Mouse (Mus musculus) cerebellum, adult 8-10 months (tissue): Measurements from ENCODE around the gene Slc16a14.

Experiments used
- DNase-seq: peaks from one replicate; pipeline ENCODE4 v3.0.0; 2022

Gene Slc16a14

GRCm38 (mm10) chr1:84910177-84910804 lies 24.6 kb downstream of the Slc16a14 start:
- DNase-seq, result no peak

GRCm38 (mm10) chr1:84904467-84904866 lies 30.5 kb downstream of the Slc16a14 start:
- no peak for DNase-seq

GRCm38 (mm10) chr1:84899156-84899555 lies 35.8 kb downstream of the Slc16a14 start:
- no peak for DNase-seq

GRCm38 (mm10) chr1:84897364-84897763 lies 37.6 kb downstream of the Slc16a14 start:
- no peak for DNase-seq

- no peak for DNase-seq
Observed at GRCm38 (mm10) chr1:84891746-84892145, 43.2 kb downstream of the Slc16a14 start.

- no peak for DNase-seq
Observed at GRCm38 (mm10) chr1:84890503-84890902, 44.4 kb downstream of the Slc16a14 start.

GRCm38 (mm10) chr1:84890005-84890393 lies 44.9 kb downstream of the Slc16a14 start:
- DNase-seq, result no peak

- no peak for DNase-seq
Observed at GRCm38 (mm10) chr1:84889330-84890004, 45.5 kb downstream of the Slc16a14 start.

GRCm38 (mm10) chr1:84885921-84886320 lies 49.0 kb downstream of the Slc16a14 start:
- DNase-seq, result no peak

GRCm38 (mm10) chr1:84885174-84885573 lies 49.8 kb downstream of the Slc16a14 start:
- DNase-seq, result peak; percentile 7

- DNase-seq, result no peak
Observed at GRCm38 (mm10) chr1:84883889-84884288, 51.0 kb downstream of the Slc16a14 start.

GRCm38 (mm10) chr1:84882937-84883336 lies 52.0 kb downstream of the Slc16a14 start:
- DNase-seq, result no peak

- no peak for DNase-seq
Observed at GRCm38 (mm10) chr1:84882066-84882532, 52.8 kb downstream of the Slc16a14 start.

GRCm38 (mm10) chr1:84881248-84882065 lies 53.5 kb downstream of the Slc16a14 start:
- DNase-seq, result no peak

- DNase-seq, result no peak
Observed at GRCm38 (mm10) chr1:84879571-84880120, 55.3 kb downstream of the Slc16a14 start.

- no peak for DNase-seq
Observed at GRCm38 (mm10) chr1:84877590-84877989, 57.3 kb downstream of the Slc16a14 start.

GRCm38 (mm10) chr1:84872939-84873338 lies 62.0 kb downstream of the Slc16a14 start:
- DNase-seq, result no peak

- DNase-seq, result no peak
Observed at GRCm38 (mm10) chr1:84872105-84872504, 62.8 kb downstream of the Slc16a14 start.

- DNase-seq, result no peak
Observed at GRCm38 (mm10) chr1:84871131-84871530, 63.8 kb downstream of the Slc16a14 start.

GRCm38 (mm10) chr1:84869498-84869897 lies 65.4 kb downstream of the Slc16a14 start:
- no peak for DNase-seq

GRCm38 (mm10) chr1:84868841-84869240 lies 66.1 kb downstream of the Slc16a14 start:
- DNase-seq, result no peak

GRCm38 (mm10) chr1:84868311-84868710 lies 66.6 kb downstream of the Slc16a14 start:
- no peak for DNase-seq

GRCm38 (mm10) chr1:84866706-84867230 lies 68.2 kb downstream of the Slc16a14 start:
- DNase-seq, result no peak
